Mouse (Mus musculus) neural tube, embryonic 12.5 days (tissue): ENCODE data around the gene Cdc20b. TPM values are rescaled to one million over a fixed set of nuclear protein-coding genes. Genes with fewer than 3 reads are reported as not detected.

Source experiments
- ATAC-seq: fragments of 200-750 bp; cut with Nextera tagmentation; 2 replicates; pipeline ENCODE4 v1.8.0; 2017; ENCODE audit warnings: low read depth, mild to moderate bottlenecking, moderate TSS enrichment, moderate library complexity; ENCODE audit not compliant: low FRiP score
- H3K27ac ChIP-seq: fragments of 300-500 bp; sonication (generic); 2 replicates; pipeline ENCODE4 v1.5.1; 2016
- H3K27me3 ChIP-seq: fragments of 300-500 bp; sonication (generic); replicated peaks from 2 replicates; pipeline ENCODE4 v1.6.1; 2016; ENCODE audit warnings: mild to moderate bottlenecking
- H3K36me3 ChIP-seq: fragments of 300-500 bp; sonication (generic); 2 replicates; pipeline ENCODE4 v1.6.1; 2016; ENCODE audit warnings: mild to moderate bottlenecking
- H3K4me1 ChIP-seq: fragments of 300-500 bp; sonication (generic); 2 replicates; pipeline ENCODE4 v1.6.1; 2016
- H3K4me2 ChIP-seq: fragments of 300-500 bp; sonication (generic); replicated peaks from 2 replicates; pipeline ENCODE4 v1.6.1; 2016; ENCODE audit warnings: mild to moderate bottlenecking
- H3K4me3 ChIP-seq: fragments of 300-500 bp; sonication (generic); 2 replicates; pipeline ENCODE4 v1.5.1; 2016
- H3K9ac ChIP-seq: fragments of 300-500 bp; sonication (generic); 2 replicates; pipeline ENCODE4 v1.6.1; 2016; ENCODE audit warnings: mild to moderate bottlenecking
- H3K9me3 ChIP-seq: fragments of 300-500 bp; sonication (generic); 2 replicates; pipeline ENCODE4 v1.6.1; 2016; ENCODE audit warnings: mild to moderate bottlenecking
- WGBS: fragments of 180-500 bp; shearing (Covaris S2); methylation state at CpG from one replicate; pipeline ENCODE4 v1.1.7; 2016; 5-methylcytosine and 5-hydroxymethylcytosine counted together
- polyA plus RNA-seq: library from polyadenylated mRNA; unstranded; fragments of >200 nt; fragmentation: Nextera tagmentation; extraction: Ambion mirVana; gene quantifications from 2 replicates; pipeline ENCODE4 v1.2.1, GENCODE M21; 2016

Gene Cdc20b
- polyA plus RNA-seq, result not detected in 2 replicates

DNA sequence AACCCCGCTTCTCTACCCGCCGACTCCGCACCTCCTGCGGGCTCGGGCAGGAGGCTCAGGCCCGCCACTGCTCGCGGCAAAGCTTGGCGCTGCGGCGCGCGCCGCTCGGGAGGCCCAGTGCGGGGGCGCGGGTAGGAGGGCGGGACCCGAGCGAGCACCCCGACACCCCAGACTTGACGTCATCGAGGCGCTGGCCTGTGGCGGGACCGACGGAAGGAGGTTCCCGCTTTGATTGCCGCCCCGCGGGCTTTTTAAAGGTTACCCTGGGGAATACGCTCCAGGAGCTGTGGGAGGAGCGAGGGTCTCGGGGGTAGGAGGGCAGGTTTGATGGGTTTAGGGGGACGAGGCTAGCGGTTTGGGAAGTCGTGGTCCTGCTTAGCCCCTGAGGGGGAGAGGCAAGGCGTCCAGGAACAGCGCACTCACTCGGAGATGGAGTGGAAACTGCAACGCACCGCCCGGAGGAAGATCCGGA, at the start of gene Cdc20b:
TSS of gene Cdc20b (plus strand) at position 162 of the 472 bp plus-strand sequence.
- Histone ChIP-seq H3K4me2 (peak within 1 kb of the TSS; percentile 98), H3K4me3 (peak within 1 kb of the TSS; percentile 46), H3K4me1 (peaks cover 10% of the 10 kb centered on the region), H3K36me3 (no peaks in the 10 kb centered on the region), H3K9me3 (no peaks in the 10 kb centered on the region), H3K9ac (peak within 1 kb of the TSS; percentile 53), H3K27ac (no peak within 1 kb of the TSS), H3K27me3 (peaks cover 40% of the 10 kb centered on the region)
- under 1% methylated on average over 46 of the region's 46 CpGs for WGBS
- ATAC-seq, result no peak

DNA sequence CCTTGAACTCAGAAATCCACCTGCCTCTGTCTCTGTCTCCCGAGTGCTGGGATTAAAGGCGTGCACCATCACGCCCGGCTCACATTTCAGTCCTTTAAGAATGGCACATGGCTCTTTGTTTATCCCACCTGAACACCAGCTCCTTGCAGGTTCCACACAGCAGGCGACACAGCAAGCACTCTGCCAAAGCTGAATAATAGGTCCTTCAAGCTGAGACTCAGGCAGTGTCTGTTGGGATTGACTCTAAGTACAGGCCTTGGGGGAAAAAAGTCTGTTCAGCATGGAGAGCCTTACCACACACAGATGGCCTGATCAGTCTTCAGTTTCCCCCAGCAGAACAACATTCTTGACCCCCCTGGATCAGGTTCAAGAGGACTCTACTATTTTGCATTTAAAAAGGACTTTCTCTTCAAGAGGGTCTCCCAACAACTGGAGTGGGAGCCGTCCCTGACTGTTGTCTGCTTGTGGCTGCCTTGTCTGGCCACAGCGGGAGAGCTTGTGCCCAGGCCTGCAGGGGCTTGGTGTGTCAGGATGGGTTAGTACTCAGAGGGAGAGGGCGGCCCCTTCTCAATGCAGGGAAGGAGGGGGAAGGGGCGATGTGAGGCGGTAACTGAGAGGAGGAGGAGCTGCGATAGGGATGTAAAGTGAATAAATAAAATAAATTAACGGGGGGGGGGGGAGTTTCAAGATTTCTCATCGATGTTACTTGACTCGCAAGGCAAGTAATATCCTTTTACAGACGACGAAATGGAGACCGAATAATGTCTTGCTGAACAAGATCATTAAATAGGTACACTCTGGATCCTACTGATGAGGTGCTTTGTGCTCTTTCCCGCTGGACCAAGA, 49.1 kb upstream of the Cdc20b start:
- 3% methylated on average over 17 of the region's 18 CpGs for WGBS
- Histone ChIP-seq H3K27me3 (peaks cover 63% of the 10 kb centered on the region), H3K4me3 (no peak overlapping the region), H3K27ac (no peak overlapping the region), H3K4me1 (peaks cover 34% of the 10 kb centered on the region), H3K36me3 (no peaks in the 10 kb centered on the region), H3K9me3 (no peaks in the 10 kb centered on the region), H3K9ac (no peak overlapping the region), H3K4me2 (peak overlapping the region; percentile 84)
- no peak for ATAC-seq

DNA sequence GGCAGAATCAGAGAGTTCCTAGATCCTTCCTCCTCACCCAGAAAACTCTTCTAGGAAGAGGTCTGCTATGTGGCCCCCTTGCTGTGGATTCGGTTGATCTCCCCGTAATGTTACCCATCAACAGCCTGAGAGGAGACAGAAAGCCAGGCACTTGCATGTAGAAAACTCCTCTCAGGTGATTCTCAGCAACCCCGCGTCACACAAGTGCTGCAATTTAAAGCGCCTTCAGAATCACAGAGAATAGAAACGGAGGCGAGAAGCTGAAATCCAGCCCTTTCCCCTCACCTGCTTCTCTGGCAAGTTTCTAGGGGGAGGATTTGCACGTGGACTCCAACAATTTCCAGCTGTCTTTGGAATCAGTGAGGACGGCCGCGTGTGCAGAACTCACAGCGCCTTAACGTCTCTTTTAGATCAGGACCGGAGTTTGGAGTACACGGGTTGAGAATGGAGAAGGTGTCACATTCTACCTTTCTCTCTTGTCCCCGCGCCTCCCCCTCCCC, 48.4 kb upstream of the Cdc20b start:
- H3K4me3 ChIP-seq, result no peak overlapping the region
- peak overlapping the region; percentile 84 for H3K4me2 ChIP-seq
- no peaks in the 10 kb centered on the region for H3K9me3 ChIP-seq
- peaks cover 34% of the 10 kb centered on the region for H3K4me1 ChIP-seq
- H3K9ac ChIP-seq, result no peak overlapping the region
- under 1% methylated on average over 17 of the region's 17 CpGs for WGBS
- no peaks in the 10 kb centered on the region for H3K36me3 ChIP-seq
- peaks cover 70% of the 10 kb centered on the region for H3K27me3 ChIP-seq
- no peak overlapping the region for H3K27ac ChIP-seq
- no peak for ATAC-seq

DNA sequence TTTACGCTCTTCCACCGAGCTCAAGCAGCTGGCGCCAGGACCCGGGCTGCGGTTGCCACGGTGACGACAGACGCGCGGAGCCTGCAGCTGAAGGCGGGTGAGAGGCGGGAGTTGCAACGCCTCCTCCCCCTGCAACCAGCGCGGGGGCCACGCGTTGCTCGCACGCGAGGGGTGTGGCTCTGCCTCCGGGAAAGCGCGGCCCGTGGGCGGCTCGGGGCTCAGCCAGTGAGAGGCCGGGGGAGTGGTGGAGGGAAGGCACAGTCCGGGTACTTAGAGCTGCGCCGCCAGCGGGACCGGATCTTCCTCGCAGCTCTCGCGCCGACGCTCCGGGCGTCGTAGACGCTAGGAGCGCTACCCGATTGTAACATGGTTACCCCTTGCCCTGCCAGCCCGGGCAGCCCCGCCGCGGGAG, 47.4 kb upstream of the Cdc20b start, which contains the start of gene Ccno:
TSS of gene Ccno (plus strand) at position 271 of the 412 bp plus-strand sequence.
- H3K4me1 ChIP-seq, result peaks cover 34% of the 10 kb centered on the region
- WGBS, result under 1% methylated on average over 47 of the region's 47 CpGs
- H3K27ac ChIP-seq, result no peak within 1 kb of the TSS

DNA sequence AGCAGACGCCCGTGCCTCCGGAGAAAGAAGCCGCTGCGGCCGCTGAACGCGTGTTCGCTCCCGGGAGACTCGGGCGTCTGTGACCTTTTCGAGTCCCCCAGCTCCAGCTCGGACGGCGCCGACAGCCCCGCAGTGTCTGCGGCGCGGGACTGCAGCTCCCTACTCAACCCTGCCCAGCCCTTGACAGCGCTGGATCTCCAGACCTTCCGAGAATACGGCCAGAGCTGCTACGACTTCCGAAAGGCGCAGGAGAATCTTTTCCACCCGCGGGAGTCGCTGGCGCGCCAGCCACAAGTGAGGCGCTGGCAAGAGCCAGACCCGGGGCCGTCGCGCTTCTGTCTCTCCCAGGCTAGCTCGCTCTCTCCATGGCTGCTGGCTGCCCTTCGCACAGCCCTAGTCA, 46.9 kb upstream of the Cdc20b start:
- no peaks in the 10 kb centered on the region for H3K9me3 ChIP-seq
- H3K9ac ChIP-seq, result 0 out of 2 replicates have a peak overlapping the region, but pooled peaks have one; percentile 19
- ATAC-seq, result peak; percentile 48
- H3K4me1 ChIP-seq, result peaks cover 34% of the 10 kb centered on the region
- H3K36me3 ChIP-seq, result no peaks in the 10 kb centered on the region
- peak overlapping the region; percentile 45 for H3K4me3 ChIP-seq
- WGBS, result under 1% methylated on average over 39 of the region's 39 CpGs
- peak overlapping the region; percentile 84 for H3K4me2 ChIP-seq
- no peak overlapping the region for H3K27ac ChIP-seq
- peaks cover 76% of the 10 kb centered on the region for H3K27me3 ChIP-seq

More for the DNA sequence above, 47.4 kb upstream of the Cdc20b start, which contains the start of gene Ccno:
- H3K27me3 ChIP-seq, result peaks cover 73% of the 10 kb centered on the region
- peak; percentile 92 for ATAC-seq
- H3K4me3 ChIP-seq, result peak within 1 kb of the TSS; percentile 45
- peak within 1 kb of the TSS; percentile 84 for H3K4me2 ChIP-seq
- no peaks in the 10 kb centered on the region for H3K36me3 ChIP-seq
- 0 out of 2 replicates have a peak within 1 kb of the TSS, but pooled peaks have one; percentile 19 for H3K9ac ChIP-seq
- H3K9me3 ChIP-seq, result no peaks in the 10 kb centered on the region

DNA sequence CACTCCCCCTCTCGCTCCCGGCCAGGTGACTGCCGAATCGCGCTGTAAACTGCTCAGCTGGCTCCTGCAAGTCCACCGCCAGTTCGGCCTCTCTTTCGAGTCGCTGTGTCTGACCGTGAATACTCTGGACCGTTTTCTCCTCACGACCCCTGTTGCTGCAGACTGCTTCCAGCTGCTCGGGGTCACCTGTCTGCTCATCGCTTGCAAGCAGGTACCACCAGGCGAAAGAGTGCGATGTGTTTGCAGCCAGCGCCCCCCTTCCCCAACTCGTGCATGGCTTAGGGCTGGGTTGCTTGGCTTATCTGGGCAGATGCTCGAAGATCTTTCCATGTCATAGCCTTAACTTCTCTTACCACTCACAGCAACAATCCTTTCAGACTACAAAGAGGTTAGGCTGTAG, 46.0 kb upstream of the Cdc20b start:
- Histone ChIP-seq H3K9ac (no peak overlapping the region), H3K27ac (no peak overlapping the region), H3K36me3 (no peaks in the 10 kb centered on the region), H3K4me3 (no peak overlapping the region), H3K9me3 (no peaks in the 10 kb centered on the region), H3K4me2 (peak overlapping the region; percentile 84), H3K27me3 (peaks cover 85% of the 10 kb centered on the region), H3K4me1 (peaks cover 41% of the 10 kb centered on the region)
- WGBS, result under 1% methylated on average over 19 of the region's 19 CpGs
- no peak for ATAC-seq

DNA sequence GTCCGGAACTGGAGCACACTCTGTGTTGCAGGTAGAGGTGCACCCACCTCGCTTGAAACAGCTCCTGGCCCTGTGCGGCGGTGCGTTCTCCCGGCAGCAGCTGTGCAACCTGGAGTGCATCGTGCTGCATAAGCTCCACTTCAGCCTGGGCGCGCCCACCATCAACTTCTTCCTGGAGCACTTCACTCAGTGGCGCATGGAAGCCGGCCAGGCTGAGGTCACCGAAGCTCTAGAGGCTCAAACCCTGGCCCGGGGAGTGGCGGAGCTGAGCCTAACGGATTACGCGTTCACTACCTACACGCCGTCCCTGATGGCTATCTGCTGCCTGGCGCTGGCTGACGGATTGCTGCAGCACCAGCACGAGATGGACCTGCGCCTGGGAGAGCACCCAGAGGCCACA, 45.4 kb upstream of the Cdc20b start:
- no peak overlapping the region for H3K27ac ChIP-seq
- peak overlapping the region; percentile 25; the same call in 1 of the 2 replicates for H3K4me2 ChIP-seq
- no peaks in the 10 kb centered on the region for H3K9me3 ChIP-seq
- peaks cover 45% of the 10 kb centered on the region for H3K4me1 ChIP-seq
- H3K4me3 ChIP-seq, result no peak overlapping the region
- no peaks in the 10 kb centered on the region for H3K36me3 ChIP-seq
- WGBS, result under 1% methylated on average over 23 of the region's 23 CpGs
- H3K9ac ChIP-seq, result no peak overlapping the region
- ATAC-seq, result no peak
- H3K27me3 ChIP-seq, result peaks cover 86% of the 10 kb centered on the region

DNA sequence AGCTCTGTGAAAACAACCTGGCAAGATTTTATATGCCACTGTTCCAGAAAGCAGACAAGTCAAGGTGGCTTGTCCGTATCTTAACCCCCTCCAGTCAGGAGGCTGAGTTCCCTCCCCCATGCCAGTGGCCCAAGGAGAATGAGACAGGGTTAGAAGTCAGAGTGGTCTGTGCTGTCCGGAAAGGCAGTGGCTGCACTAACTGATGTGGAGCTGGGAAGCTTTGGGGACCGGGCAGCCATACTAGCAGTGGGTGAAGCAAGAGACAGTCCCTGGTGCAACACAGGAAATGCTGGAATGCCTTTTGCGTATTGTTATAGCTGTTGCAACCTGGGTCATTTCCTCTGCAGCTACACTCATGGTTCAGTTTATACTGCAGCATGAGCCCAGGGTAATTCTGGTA, 44.6 kb upstream of the Cdc20b start:
- Histone ChIP-seq H3K4me1 (peaks cover 45% of the 10 kb centered on the region), H3K9me3 (no peaks in the 10 kb centered on the region), H3K36me3 (no peaks in the 10 kb centered on the region), H3K4me3 (no peak overlapping the region), H3K9ac (no peak overlapping the region), H3K27me3 (peaks cover 93% of the 10 kb centered on the region), H3K4me2 (no peak overlapping the region), H3K27ac (no peak overlapping the region)
- ATAC-seq, result no peak
- WGBS, result 6% methylated on average over 4 of the region's 4 CpGs

DNA sequence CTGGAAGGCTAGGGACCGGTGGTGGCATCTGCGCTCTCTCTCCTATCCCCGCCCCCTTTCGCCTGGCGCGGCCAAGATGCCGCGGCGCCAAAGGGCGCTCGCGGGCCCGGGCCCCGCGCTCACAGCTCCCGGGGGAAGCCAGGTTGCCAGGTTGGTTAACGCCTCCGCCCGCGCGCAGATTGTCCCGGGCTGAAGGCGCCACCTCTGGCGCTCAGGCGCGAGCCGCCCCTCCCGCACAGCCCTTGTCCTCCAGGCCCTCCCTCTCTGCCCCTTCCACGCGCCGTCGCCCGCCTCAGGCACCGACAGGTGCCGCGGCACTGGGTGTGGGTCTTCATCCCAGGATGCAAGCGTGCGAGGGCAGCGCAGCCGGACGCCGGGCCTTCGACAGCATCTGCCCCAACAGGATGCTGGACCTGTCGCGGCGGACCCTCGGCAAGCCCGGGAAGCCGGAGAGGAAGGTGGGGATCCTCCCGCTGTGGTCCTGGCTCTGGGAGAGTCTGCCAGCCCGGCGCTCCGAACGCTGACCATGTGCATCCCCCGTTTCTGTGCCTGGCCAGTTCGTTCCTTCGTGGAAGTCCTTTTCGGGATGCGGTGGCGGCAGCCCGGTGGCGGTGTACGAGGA, 41.3 kb upstream of the Cdc20b start, which contains the start of gene Mcidas:
TSS of gene Mcidas (plus strand) at position 315 of the 622 bp plus-strand sequence.
- Histone ChIP-seq H3K9ac (peak within 1 kb of the TSS; percentile 29; the same call in 1 of the 2 replicates), H3K9me3 (no peaks in the 10 kb centered on the region), H3K4me1 (peaks cover 25% of the 10 kb centered on the region), H3K27me3 (peaks cover 95% of the 10 kb centered on the region), H3K4me3 (peak within 1 kb of the TSS; percentile 42), H3K36me3 (no peaks in the 10 kb centered on the region), H3K4me2 (peak within 1 kb of the TSS; percentile 81), H3K27ac (no peak within 1 kb of the TSS)
- ATAC-seq, result peak; percentile 50; the same call in 1 of the 2 replicates
- 0% methylated on average over 63 of the region's 63 CpGs for WGBS

DNA sequence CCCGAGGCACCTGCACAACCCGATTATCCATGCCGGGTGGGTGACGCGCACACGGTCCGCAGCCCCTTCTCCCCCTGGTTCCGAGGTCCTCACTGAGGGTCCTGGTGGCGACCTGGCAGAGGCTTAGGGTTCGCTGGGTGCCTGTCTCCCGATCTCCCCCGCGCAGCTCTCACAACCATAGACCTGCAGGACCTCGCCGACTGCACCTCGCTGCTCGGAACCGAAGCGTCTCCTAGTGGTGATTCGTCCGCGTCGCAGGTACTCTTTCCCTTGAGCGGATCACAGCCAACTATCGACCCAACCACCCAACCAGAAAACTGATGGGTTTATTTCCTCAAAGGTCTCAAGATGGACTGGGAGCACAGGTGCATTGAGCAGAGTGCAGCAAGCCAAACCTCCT, 40.7 kb upstream of the Cdc20b start:
- H3K9ac ChIP-seq, result peak overlapping the region; percentile 29; the same call in 1 of the 2 replicates
- H3K4me2 ChIP-seq, result peak overlapping the region; percentile 81
- peaks cover 95% of the 10 kb centered on the region for H3K27me3 ChIP-seq
- H3K27ac ChIP-seq, result no peak overlapping the region
- WGBS, result under 1% methylated on average over 25 of the region's 25 CpGs
- H3K4me1 ChIP-seq, result peaks cover 25% of the 10 kb centered on the region
- no peaks in the 10 kb centered on the region for H3K36me3 ChIP-seq
- peak; percentile 62 for ATAC-seq
- no peaks in the 10 kb centered on the region for H3K9me3 ChIP-seq
- peak overlapping the region; percentile 42 for H3K4me3 ChIP-seq

DNA sequence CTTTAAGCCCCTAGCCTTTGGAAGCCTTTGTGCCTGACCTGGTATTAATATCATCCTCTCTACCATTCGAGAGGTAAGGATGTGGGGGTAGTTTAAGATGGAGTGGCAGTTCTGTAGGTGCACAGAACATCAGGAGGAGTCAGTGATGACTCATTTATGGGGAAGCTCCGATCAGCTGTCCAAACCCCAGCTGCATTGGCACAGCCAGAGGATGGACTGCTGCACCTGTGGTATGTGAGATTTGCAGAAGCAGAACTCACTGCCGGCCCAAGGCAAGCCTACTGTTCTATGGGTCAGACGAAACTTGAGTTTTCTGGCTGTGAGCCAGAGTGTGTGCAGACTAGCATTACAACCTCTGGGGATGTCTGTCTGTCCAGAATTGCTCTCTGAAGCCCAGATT, 38.5 kb upstream of the Cdc20b start:
- no peak for ATAC-seq
- Histone ChIP-seq H3K9me3 (no peaks in the 10 kb centered on the region), H3K4me1 (peaks cover 20% of the 10 kb centered on the region), H3K27me3 (peaks cover 89% of the 10 kb centered on the region), H3K9ac (no peak overlapping the region), H3K4me3 (no peak overlapping the region), H3K4me2 (no peak overlapping the region), H3K36me3 (no peaks in the 10 kb centered on the region), H3K27ac (no peak overlapping the region)
- WGBS, result 68% methylated on average over 4 of the region's 4 CpGs

DNA sequence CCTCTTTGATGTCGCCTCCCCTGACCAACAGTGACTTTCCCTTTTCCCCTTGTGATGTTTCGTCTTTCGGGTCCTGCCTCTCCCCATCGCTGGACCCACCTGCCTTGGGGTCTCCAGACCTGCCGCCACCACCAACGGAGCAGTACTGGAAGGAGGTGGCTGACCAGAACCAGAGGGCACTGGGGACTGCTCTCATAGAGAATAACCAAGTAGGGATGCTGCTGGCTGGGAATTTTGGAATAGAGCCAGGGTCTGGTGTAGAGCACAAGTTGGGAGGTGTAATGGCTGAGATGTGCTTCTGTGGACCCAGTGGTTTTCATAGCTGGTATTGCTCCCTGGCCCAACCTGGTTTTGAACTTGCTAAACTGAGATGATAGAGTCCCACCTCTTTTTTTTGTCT, 37.5 kb upstream of the Cdc20b start:
- no peaks in the 10 kb centered on the region for H3K36me3 ChIP-seq
- no peak overlapping the region for H3K27ac ChIP-seq
- H3K9me3 ChIP-seq, result no peaks in the 10 kb centered on the region
- H3K4me2 ChIP-seq, result no peak overlapping the region
- H3K4me3 ChIP-seq, result no peak overlapping the region
- H3K4me1 ChIP-seq, result peaks cover 20% of the 10 kb centered on the region
- 70% methylated on average over 6 of the region's 6 CpGs for whole genome bisulfite sequencing
- H3K9ac ChIP-seq, result no peak overlapping the region
- ATAC-seq, result no peak
- H3K27me3 ChIP-seq, result peaks cover 88% of the 10 kb centered on the region
